Mouse (Mus musculus) G1E (cell line): ENCODE measurements around the gene S100a3.

Experiments
- CTCF ChIP-seq: IDR thresholded peaks from 2 replicates; pipeline ENCODE4 v1.5.1; 2012; ENCODE audit warnings: low read depth, low read length, inconsistent platforms, mixed read lengths
- GATA1 ChIP-seq: IDR thresholded peaks from 2 replicates; pipeline ENCODE4 v1.6.1; 2012; ENCODE audit warnings: borderline replicate concordance, low read length, inconsistent platforms, mixed read lengths
- TAL1 ChIP-seq: conservative IDR thresholded peaks from 2 replicates; pipeline ENCODE4 v1.6.1; 2012; ENCODE audit warnings: low read depth, low read length, inconsistent platforms, mixed read lengths

DNA sequence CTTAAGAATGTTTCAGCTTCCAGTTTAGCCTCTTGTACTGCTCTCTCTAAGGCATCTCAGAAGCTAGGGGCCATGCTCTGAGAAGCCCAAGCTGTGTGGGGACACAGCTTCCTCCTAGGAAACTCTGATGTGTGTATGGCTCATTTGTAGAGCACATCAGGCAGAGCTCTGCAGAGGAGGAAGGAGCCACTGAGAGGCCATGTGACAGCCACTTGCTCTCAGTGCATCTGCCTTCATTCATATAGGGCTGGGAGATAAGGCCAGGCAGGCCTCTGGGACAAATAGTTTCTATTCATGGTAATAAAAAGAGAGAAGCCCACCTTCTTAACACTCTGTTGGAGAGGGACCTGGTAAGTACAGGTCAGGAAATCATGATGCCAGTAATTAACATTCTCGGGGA, 34.1 kb downstream of the S100a3 start:
- TF ChIP-seq TAL1 = no peak
- no peak for TF ChIP-seq CTCF
- no peak for TF ChIP-seq GATA1
